Mouse (Mus musculus) thymus, adult 2 months (tissue): Measurements from ENCODE around the gene Mrgpre.

ENCODE experiments used
- CTCF ChIP-seq: fragments of 200-500 bp; IDR thresholded peaks from 2 replicates; pipeline ENCODE4 v1.5.1; 2012; ENCODE audit warnings: mild to moderate bottlenecking, control low read depth, low read length, moderate library complexity, borderline replicate concordance; ENCODE audit not compliant: control insufficient read depth, poor library complexity, insufficient read depth; ENCODE audit errors: extremely low read depth
- POLR2A ChIP-seq: fragments of 200-500 bp; IDR thresholded peaks from 2 replicates; pipeline ENCODE4 v1.6.1; 2012; ENCODE audit warnings: mild to moderate bottlenecking, low read length, control low read depth, moderate library complexity; ENCODE audit not compliant: control insufficient read depth, poor library complexity, insufficient read depth; ENCODE audit errors: extremely low read depth

DNA sequence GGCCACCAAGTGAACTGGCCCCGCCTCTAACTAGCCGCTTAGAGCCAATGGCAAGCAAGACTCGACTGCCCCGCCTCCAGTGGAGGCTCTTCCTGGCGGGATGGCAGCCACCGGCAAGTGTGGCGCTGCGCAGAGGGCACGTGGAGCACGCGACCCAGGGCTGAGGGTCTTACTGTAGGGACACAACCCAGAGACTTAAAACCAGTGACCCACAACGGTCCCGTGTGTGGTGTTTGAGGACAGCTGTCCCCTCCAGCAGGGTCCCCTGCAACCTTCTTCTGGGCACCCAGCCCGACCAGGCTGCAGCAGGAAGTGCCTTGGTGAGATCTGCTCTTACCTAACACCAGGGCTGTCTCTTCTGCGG lies 27.3 kb downstream of the Mrgpre start:
- TF ChIP-seq CTCF, result peak; percentile 62; the same call in 1 of the 2 replicates
- peak; percentile 75 for TF ChIP-seq POLR2A
